Mouse (Mus musculus): Measurements from ENCODE around the gene Mef2d.

- TF ChIP-seq CTCF (IDR thresholded peaks at IDR 0.05; ENCODE audit: extremely low read depth, insufficient read length, insufficient replicate concordance, low read depth, low read length) (no peak), POLR2A (IDR thresholded peaks at IDR 0.05; ENCODE audit: low read depth, low read length) (no peak)
Observed at GRCm38 (mm10) chr3:88164263-88164662, 22.1 kb downstream of the Mef2d start.
